Mouse (Mus musculus): ENCODE data around the gene Slc38a6.

Gene Slc38a6

DNA sequence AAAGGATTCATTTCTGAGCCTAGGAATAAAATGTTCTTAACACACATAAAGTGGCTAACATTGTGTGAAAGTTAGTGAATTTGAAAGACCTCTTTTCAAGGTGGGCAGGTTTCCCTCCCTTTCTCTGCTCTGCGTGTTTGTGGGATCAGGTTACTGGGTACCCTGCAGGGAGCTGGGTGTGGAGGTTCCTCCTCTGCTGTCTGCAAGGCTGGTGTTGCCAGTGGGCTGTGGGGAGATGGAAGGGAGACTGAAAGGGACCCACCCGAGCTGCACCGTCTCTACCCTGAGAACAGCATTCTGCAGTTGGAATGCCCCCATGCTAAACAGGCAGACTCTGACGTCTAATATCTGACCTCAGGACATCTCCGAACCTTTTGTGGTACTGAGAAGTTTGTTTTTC, 70.7 kb downstream of the Slc38a6 start:
- DNase-seq (ENCODE audit: low spot score), result no peak

GRCm38 (mm10) chr12:73357736-73358135, 71.2 kb downstream of the Slc38a6 start:
- DNase-seq (ENCODE audit: low spot score), result no peak

GRCm38 (mm10) chr12:73358640-73359039, 72.1 kb downstream of the Slc38a6 start:
- DNase-seq (ENCODE audit: low spot score), result no peak

GRCm38 (mm10) chr12:73359520-73359919, 72.9 kb downstream of the Slc38a6 start:
- no peak for DNase-seq (ENCODE audit: low spot score)

DNA sequence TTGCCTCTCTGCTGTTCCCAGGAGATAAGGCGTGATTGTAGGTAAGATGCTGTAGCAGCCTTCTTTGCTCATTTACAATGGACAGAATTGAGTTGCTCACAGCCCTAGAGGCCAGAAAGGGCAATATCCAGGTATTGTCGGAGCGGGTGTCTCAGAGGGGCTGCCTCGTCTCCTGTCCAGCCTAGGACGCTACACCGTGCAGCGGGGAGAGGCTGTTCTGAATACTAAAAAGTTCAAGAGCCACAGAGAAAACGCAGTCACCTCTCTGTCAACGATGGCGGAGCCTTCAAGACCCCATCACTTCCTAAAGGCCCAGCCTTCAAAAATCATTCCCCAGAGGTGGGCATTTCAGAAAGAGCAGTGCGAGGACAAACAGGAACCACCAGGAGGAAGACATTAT, 74.6 kb downstream of the Slc38a6 start:
- DNase-seq (ENCODE audit: low spot score), result no peak

DNA sequence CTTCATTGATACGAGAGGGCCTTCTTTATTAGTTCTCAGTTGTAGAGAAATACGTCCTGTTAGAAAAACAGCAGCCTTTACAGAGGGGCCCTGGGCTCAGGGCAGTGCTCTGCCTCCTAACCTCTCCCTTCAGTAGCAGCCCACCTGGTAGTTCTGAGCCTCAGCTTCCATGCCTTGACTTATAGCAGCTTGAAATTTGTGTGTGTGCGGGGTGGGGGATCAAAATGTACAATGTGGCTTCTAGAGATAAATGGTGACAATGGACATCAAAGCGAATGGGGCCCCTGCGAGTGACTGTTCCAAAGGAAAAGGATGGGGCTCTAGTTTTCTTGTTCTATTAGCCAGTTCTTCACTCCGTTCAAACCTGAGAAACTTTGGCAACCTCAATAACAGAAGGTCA, 76.8 kb downstream of the Slc38a6 start:
- no peak for DNase-seq (ENCODE audit: low spot score)

- no peak for DNase-seq (ENCODE audit: low spot score)
These were observed 77.4 kb downstream of the Slc38a6 start for GRCm38 (mm10) chr12:73363956-73364355.

DNA sequence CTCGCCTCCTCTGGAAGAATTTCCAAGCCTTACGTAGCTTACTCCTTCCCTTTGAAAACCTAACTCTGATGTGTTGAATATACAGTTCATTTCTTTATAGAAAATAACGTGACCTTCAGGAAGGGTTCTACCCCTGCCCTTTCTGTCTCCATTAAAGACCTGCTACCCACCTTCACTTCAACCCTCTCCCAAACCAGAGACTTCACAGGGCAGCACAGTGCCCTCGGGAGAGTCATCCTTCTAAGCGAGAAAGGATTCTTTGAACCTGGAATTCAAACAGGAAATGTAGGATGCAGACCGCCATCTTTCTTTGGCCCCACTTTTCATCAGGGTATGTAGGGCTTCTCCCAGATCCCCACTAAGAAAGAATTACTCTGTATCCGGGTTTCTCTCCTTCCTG, 80.0 kb downstream of the Slc38a6 start:
- no peak for DNase-seq (ENCODE audit: low spot score)

GRCm38 (mm10) chr12:73367460-73368079, 81.0 kb downstream of the Slc38a6 start:
- no peak for DNase-seq (ENCODE audit: low spot score)

- DNase-seq (ENCODE audit: low spot score), result no peak
These were observed 82.5 kb downstream of the Slc38a6 start for GRCm38 (mm10) chr12:73368868-73369608.

GRCm38 (mm10) chr12:73370367-73370944, 83.9 kb downstream of the Slc38a6 start:
- no peak for DNase-seq (ENCODE audit: low spot score)

DNA sequence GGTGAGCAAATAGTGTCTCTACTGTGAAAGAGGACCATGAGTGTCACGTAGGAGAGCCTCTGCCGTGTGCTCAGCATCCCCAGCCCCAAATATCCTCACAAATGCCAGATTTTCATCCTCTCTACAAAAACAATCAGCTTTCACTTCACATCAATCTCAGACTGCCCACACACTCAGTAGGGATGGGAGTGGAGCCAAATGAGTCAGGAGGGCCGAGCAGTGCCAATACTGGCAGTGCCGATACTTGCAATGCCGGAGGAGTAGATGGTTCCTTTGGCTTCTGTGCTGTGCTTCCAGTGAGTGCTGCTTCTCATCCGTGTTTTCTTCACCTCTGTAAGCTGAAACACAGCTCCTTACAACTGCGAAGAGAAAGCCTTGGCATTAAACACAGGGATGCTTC, 84.6 kb downstream of the Slc38a6 start:
- DNase-seq (ENCODE audit: low spot score), result no peak

GRCm38 (mm10) chr12:73378026-73378425, 91.4 kb downstream of the Slc38a6 start:
- no peak for DNase-seq (ENCODE audit: low spot score)

DNA sequence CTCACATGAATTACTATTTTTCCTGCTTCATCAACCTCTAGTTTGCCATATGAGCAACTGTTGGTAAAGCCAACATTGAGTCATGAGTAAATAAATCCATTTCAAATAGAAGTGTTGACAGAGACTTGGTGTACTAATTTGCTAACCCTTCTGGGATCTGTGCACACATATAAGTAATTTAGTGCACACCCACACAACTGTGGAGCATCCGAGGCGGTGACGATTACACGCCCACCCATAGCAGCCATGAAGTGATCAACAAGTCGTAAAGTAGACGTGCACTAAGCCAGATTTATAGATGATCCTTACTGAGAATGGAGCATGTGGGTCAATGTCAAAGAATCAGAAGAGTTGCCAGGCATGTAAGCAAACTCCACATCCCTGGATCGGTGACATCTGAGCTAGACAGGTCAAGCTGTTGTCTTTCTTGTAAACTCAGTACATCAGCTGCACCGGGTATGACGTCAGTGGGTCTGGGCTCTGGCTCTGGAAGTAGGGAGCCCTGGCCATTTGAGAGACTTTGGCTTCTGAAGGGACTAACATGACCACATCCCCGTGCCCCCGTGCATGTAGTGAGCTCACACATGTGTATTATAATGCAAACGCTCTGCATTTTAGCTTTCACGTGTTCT, 92.3 kb downstream of the Slc38a6 start:
- DNase-seq (ENCODE audit: low spot score), result no peak

- no peak for DNase-seq (ENCODE audit: low spot score)
These were observed 94.2 kb downstream of the Slc38a6 start for GRCm38 (mm10) chr12:73380686-73381360.

- DNase-seq (ENCODE audit: low spot score), result no peak
These were observed 94.9 kb downstream of the Slc38a6 start for GRCm38 (mm10) chr12:73381452-73381851.

- DNase-seq (ENCODE audit: low spot score), result no peak
These were observed 96.0 kb downstream of the Slc38a6 start for GRCm38 (mm10) chr12:73382290-73383178.

GRCm38 (mm10) chr12:73383179-73383510, 96.6 kb downstream of the Slc38a6 start:
- no peak for DNase-seq (ENCODE audit: low spot score)

DNA sequence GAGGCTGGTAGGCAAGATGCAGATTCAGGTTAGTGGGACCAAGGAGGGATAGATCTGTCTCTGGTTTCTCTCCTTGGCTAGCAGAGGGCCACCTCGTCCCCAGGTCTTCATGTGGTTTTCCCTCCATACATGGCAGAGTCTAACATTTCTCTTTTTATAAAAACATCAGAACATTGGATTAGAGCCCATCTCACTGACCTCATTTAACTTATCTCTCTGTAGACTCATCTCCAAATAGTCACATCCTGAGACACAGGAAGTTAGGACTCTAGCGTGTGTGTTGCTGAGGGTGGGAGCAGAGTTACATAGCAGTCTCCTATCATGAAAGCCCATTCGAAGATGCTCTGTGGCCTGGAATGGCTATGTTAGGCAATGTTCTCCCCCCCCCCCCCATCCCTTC, 97.3 kb downstream of the Slc38a6 start:
- DNase-seq (ENCODE audit: low spot score), result no peak

DNA sequence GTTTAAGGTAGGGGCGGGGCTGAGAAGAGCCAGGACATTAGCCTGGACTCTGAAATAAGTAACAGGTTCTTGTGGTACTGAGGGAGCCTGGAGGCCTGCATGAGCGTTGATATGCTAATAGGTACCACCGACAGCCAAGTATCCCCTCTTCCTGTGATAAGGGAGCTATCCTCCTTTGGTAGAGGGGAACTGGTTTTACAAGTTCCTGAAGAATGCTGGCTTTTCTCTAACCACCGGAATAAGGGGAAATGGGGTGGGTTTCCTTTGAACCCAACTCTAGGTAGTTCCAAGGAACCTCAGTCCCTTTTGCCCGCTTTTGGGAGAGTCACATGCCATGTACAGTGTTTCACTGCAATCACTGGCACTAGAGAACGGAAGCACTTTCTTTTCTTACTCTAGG, 98.2 kb downstream of the Slc38a6 start:
- no peak for DNase-seq (ENCODE audit: low spot score)

DNA sequence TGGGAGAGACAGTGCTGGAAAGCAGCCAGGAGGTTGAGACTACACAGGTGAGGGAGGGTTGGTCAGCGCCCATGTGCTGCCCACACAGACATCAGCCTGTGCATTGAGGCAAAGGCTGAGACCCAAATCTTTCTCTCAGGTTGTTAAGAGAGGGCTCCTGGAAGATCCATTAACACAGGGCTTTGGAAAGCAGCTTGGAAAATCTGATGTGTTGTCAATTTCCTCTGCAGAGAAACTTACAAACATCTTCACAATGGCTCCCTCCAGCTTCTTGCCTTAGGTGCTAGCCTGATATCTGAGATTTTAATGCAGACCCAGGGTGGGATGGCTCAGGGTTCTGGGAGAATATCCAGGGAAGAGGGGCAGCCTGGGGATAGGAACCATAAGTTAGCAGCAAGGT, 105.9 kb downstream of the Slc38a6 start:
- DNase-seq (ENCODE audit: low spot score), result no peak

DNA sequence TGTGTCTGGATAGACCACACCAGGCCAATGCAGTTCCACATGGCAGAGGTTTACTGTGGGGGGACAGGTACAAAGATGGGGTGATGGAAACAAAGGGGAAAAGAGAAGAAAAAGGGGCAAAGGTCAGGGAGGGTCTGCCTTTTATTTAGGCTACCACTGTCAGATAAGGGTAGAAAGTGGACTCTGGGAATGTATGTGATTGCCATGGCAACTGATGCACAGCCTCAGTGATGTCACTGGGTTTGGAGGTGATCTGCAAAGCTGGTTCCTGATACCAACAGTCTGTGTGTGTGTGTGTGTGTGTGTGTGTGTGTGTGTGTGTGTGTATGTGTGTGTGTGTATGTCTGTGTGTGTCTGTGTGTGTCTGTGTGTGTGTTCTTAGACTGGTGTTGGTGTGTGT, 106.4 kb downstream of the Slc38a6 start:
- no peak for DNase-seq (ENCODE audit: low spot score)

Data from retina, embryonic 14.5 days (tissue).